Mouse (Mus musculus): ENCODE measurements around the gene U2af2. TPM values are rescaled to one million over a fixed set of nuclear protein-coding genes. Genes with fewer than 3 reads are reported as not detected.

Gene U2af2
- polyA plus RNA-seq, 1 experiment = 159 TPM

DNA sequence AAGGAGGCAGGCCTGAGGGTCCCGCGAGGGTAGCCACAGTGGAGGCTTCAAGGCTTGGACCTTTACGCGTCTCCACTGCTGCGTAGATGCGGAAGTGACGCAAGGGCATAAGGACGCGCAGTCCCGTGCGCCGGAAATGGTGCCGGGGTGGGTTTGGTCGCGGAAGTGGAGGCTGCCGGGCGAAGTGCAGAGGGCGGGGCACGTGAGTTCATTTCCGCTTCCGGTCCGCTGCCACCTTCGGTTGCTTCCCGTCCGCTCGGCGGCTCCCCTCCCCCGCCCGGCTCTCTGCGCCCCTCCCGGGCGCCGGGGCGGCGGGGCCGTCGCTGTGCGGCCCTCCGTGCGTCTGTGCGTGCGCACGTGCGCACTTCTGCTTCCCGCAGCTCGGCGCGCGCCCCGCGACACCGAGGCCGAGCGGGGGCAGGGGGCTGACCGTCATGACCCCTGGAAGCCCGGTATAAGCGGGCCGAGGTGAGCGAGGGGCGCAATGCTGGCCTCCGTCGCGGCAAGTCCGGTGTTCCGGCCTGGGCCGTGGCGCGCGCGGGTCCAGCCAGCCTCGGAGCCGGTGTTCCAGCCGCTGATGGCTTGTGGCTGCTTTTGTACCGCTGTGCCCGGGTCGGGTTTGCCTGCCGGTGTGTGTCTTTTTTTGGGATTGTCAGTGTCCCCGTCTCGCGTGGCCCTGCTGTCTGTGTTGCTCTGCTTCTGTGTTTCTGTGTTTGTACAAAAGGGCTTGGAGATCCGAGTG, 18.2 kb downstream of the U2af2 start, which contains the start of gene Epn1:
TSS of gene Epn1 (plus strand) at position 226 of the 742 bp plus-strand sequence.
- peak within 1 kb of the TSS; percentile 74 for H3ac ChIP-seq (ENCODE audit: control insufficient read depth, insufficient read length)
- TF ChIP-seq SRF (IDR thresholded peaks at IDR 0.05; ENCODE audit: control insufficient read depth, insufficient read length, low read depth) (no peak), USF1 (IDR thresholded peaks at IDR 0.05; ENCODE audit: low read depth) (peak; percentile 11), CEBPB (IDR thresholded peaks at IDR 0.05; ENCODE audit: insufficient read depth, poor library complexity, severe bottlenecking) (no peak), MAX (IDR thresholded peaks at IDR 0.05; ENCODE audit: low read depth) (no peak), E2F4 (IDR thresholded peaks at IDR 0.05; ENCODE audit: insufficient read depth) (no peak), MYOG (IDR thresholded peaks at IDR 0.05; ENCODE audit: control insufficient read depth in 1 of 3, insufficient read depth in 1 of 3, insufficient read length in 2 of 3, low read depth in 2 of 3) (no peak), MYOD1 (IDR thresholded peaks at IDR 0.05; ENCODE audit: control insufficient read depth in 1 of 3, insufficient read length in 2 of 3, low read depth in 2 of 3) (peak in 1 of 3 experiments; percentile 8), REST (IDR thresholded peaks at IDR 0.05; ENCODE audit: insufficient read depth, insufficient read length) (no peak), POLR2AphosphoS2 (IDR thresholded peaks at IDR 0.05; ENCODE audit: insufficient read length, low read depth) (peak; percentile 100), POLR2A (IDR thresholded peaks at IDR 0.05; ENCODE audit: insufficient read length, low read depth) (peak; percentile 68), TCF3 (IDR thresholded peaks at IDR 0.05; ENCODE audit: insufficient read length, low read depth) (no peak), TCF12 (IDR thresholded peaks at IDR 0.05; ENCODE audit: insufficient read depth, poor library complexity, severe bottlenecking) (no peak)
- H3K36me3 ChIP-seq (ENCODE audit: control insufficient read depth, insufficient read depth) = peaks cover 36% of the 10 kb centered on the region

DNA sequence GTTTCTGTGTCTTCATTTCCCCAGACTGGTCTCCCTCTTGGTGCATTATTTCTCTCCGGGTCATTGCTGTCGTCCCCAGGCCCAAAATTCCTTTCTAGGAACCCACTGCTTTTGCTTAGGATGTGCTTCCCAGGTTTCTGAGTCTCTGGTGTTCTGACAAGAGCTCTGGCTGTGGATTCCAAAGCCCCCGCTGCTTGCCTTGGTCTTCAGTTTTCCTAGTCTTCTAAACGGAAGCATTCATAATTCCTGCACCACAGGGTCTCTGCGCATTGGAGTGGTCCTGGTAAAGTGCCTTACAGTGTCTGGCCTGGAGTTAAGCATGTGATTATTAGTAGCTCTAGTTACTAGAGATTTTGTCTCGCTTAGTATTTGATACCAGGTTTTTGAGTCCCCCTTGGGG, 18.9 kb downstream of the U2af2 start:
- Histone ChIP-seq H3K27me3 (ENCODE audit: control insufficient read depth, insufficient read depth, insufficient read length) (no peaks in the 10 kb centered on the region), H3K4me2 (ENCODE audit: low read depth) (peak overlapping the region; percentile 77), H3K4me3 (peak overlapping the region; percentile 48), H3K36me3 (ENCODE audit: control insufficient read depth, insufficient read depth) (peaks cover 36% of the 10 kb centered on the region), H3K79me2 (ENCODE audit: control insufficient read depth, insufficient read depth) (peaks cover 59% of the 10 kb centered on the region), H3ac (ENCODE audit: control insufficient read depth, insufficient read length) (peak overlapping the region; percentile 74)
- TF ChIP-seq SRF (IDR thresholded peaks at IDR 0.05; ENCODE audit: control insufficient read depth, insufficient read length, low read depth) (no peak), REST (IDR thresholded peaks at IDR 0.05; ENCODE audit: insufficient read depth, insufficient read length) (no peak), TCF12 (IDR thresholded peaks at IDR 0.05; ENCODE audit: insufficient read depth, poor library complexity, severe bottlenecking) (no peak), TCF3 (IDR thresholded peaks at IDR 0.05; ENCODE audit: insufficient read length, low read depth) (no peak), POLR2AphosphoS2 (IDR thresholded peaks at IDR 0.05; ENCODE audit: insufficient read length, low read depth) (no peak), MAX (IDR thresholded peaks at IDR 0.05; ENCODE audit: low read depth) (no peak), USF1 (IDR thresholded peaks at IDR 0.05; ENCODE audit: low read depth) (no peak), MYOG (IDR thresholded peaks at IDR 0.05; ENCODE audit: control insufficient read depth in 1 of 3, insufficient read depth in 1 of 3, insufficient read length in 2 of 3, low read depth in 2 of 3) (no peak), MYOD1 (IDR thresholded peaks at IDR 0.05; ENCODE audit: control insufficient read depth in 1 of 3, insufficient read length in 2 of 3, low read depth in 2 of 3) (no peak), POLR2A (IDR thresholded peaks at IDR 0.05; ENCODE audit: insufficient read length, low read depth) (no peak), CEBPB (IDR thresholded peaks at IDR 0.05; ENCODE audit: insufficient read depth, poor library complexity, severe bottlenecking) (no peak), E2F4 (IDR thresholded peaks at IDR 0.05; ENCODE audit: insufficient read depth) (no peak)

More for the DNA sequence above, 18.2 kb downstream of the U2af2 start, which contains the start of gene Epn1:
- peaks cover 53% of the 10 kb centered on the region for H3K79me2 ChIP-seq (ENCODE audit: control insufficient read depth, insufficient read depth)
- H3K4me2 ChIP-seq (ENCODE audit: low read depth) = peak within 1 kb of the TSS; percentile 77
- peak within 1 kb of the TSS; percentile 48 for H3K4me3 ChIP-seq
- H3K27me3 ChIP-seq (ENCODE audit: control insufficient read depth, insufficient read depth, insufficient read length) = no peaks in the 10 kb centered on the region

DNA sequence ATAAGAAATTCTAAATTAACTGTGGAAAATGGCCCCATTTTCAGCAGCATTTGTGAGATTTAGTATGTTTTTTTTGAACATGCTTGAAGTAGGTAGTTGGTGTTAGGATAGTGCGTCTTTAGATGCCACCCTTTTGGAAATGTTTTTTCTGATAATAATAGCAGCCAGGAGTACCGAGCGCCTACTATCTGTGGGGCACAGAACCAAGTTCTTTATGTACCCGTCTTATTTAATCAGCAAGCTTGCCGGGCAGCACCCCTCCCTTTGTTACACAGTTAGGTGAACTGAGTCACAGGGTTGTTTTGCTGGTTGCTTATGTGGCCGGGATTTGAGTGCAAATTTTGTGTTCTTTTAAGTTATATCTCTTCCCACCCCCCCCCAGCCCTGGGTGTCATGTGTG, 19.3 kb downstream of the U2af2 start:
- H3K4me3 ChIP-seq = peak overlapping the region; percentile 48
- peak overlapping the region; percentile 74 for H3ac ChIP-seq (ENCODE audit: control insufficient read depth, insufficient read length)
- no peaks in the 10 kb centered on the region for H3K27me3 ChIP-seq (ENCODE audit: control insufficient read depth, insufficient read depth, insufficient read length)
- H3K79me2 ChIP-seq (ENCODE audit: control insufficient read depth, insufficient read depth) = peaks cover 61% of the 10 kb centered on the region
- H3K36me3 ChIP-seq (ENCODE audit: control insufficient read depth, insufficient read depth) = peaks cover 34% of the 10 kb centered on the region
- TF ChIP-seq CEBPB (IDR thresholded peaks at IDR 0.05; ENCODE audit: insufficient read depth, poor library complexity, severe bottlenecking) = no peak
- no peak for TF ChIP-seq MYOD1 (IDR thresholded peaks at IDR 0.05; ENCODE audit: control insufficient read depth in 1 of 3, insufficient read length in 2 of 3, low read depth in 2 of 3)
- no peak for TF ChIP-seq TCF12 (IDR thresholded peaks at IDR 0.05; ENCODE audit: insufficient read depth, poor library complexity, severe bottlenecking)
- no peak for TF ChIP-seq TCF3 (IDR thresholded peaks at IDR 0.05; ENCODE audit: insufficient read length, low read depth)
- no peak for TF ChIP-seq REST (IDR thresholded peaks at IDR 0.05; ENCODE audit: insufficient read depth, insufficient read length)
- TF ChIP-seq MAX (IDR thresholded peaks at IDR 0.05; ENCODE audit: low read depth) = no peak
- TF ChIP-seq POLR2AphosphoS2 (IDR thresholded peaks at IDR 0.05; ENCODE audit: insufficient read length, low read depth) = no peak
- no peak for TF ChIP-seq E2F4 (IDR thresholded peaks at IDR 0.05; ENCODE audit: insufficient read depth)
- no peak for TF ChIP-seq POLR2A (IDR thresholded peaks at IDR 0.05; ENCODE audit: insufficient read length, low read depth)
- no peak for TF ChIP-seq MYOG (IDR thresholded peaks at IDR 0.05; ENCODE audit: control insufficient read depth in 1 of 3, insufficient read depth in 1 of 3, insufficient read length in 2 of 3, low read depth in 2 of 3)
- no peak for TF ChIP-seq SRF (IDR thresholded peaks at IDR 0.05; ENCODE audit: control insufficient read depth, insufficient read length, low read depth)
- TF ChIP-seq USF1 (IDR thresholded peaks at IDR 0.05; ENCODE audit: low read depth) = no peak
- peak overlapping the region; percentile 77 for H3K4me2 ChIP-seq (ENCODE audit: low read depth)

DNA sequence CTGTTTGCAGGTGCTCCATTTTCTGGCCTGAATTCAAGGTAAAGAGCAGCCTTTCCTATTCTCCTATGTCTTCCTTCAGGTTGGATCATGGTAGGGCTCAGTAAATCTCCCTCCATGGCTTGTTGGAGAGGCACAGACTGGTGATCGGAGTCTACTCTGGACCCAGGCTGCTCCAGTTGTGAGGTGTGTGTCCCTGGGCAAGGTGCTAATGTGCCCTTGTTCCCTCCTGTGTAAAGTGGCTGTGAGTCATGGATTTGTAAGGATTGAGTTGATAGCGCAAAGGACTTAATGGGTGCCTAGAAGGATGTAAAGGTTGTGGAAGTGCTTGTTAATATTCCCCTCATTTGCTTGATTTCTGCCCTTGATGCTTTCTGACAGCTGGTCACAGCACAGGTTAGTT, 20.0 kb downstream of the U2af2 start:
- Histone ChIP-seq H3K4me3 (peak overlapping the region; percentile 48), H3ac (ENCODE audit: control insufficient read depth, insufficient read length) (no peak overlapping the region), H3K36me3 (ENCODE audit: control insufficient read depth, insufficient read depth) (peaks cover 27% of the 10 kb centered on the region)

More for the DNA sequence above, 20.0 kb downstream of the U2af2 start:
- H3K4me2 ChIP-seq (ENCODE audit: low read depth) = peak overlapping the region; percentile 77
- no peak for TF ChIP-seq USF1 (IDR thresholded peaks at IDR 0.05; ENCODE audit: low read depth)
- TF ChIP-seq CEBPB (IDR thresholded peaks at IDR 0.05; ENCODE audit: insufficient read depth, poor library complexity, severe bottlenecking) = no peak
- no peak for TF ChIP-seq MYOG (IDR thresholded peaks at IDR 0.05; ENCODE audit: control insufficient read depth in 1 of 3, insufficient read depth in 1 of 3, insufficient read length in 2 of 3, low read depth in 2 of 3)
- TF ChIP-seq POLR2A (IDR thresholded peaks at IDR 0.05; ENCODE audit: insufficient read length, low read depth) = no peak
- TF ChIP-seq MYOD1 (IDR thresholded peaks at IDR 0.05; ENCODE audit: control insufficient read depth in 1 of 3, insufficient read length in 2 of 3, low read depth in 2 of 3) = no peak
- TF ChIP-seq E2F4 (IDR thresholded peaks at IDR 0.05; ENCODE audit: insufficient read depth) = no peak
- TF ChIP-seq TCF3 (IDR thresholded peaks at IDR 0.05; ENCODE audit: insufficient read length, low read depth) = no peak
- TF ChIP-seq SRF (IDR thresholded peaks at IDR 0.05; ENCODE audit: control insufficient read depth, insufficient read length, low read depth) = no peak
- TF ChIP-seq TCF12 (IDR thresholded peaks at IDR 0.05; ENCODE audit: insufficient read depth, poor library complexity, severe bottlenecking) = no peak
- no peak for TF ChIP-seq REST (IDR thresholded peaks at IDR 0.05; ENCODE audit: insufficient read depth, insufficient read length)
- no peak for TF ChIP-seq MAX (IDR thresholded peaks at IDR 0.05; ENCODE audit: low read depth)
- TF ChIP-seq POLR2AphosphoS2 (IDR thresholded peaks at IDR 0.05; ENCODE audit: insufficient read length, low read depth) = no peak
- H3K27me3 ChIP-seq (ENCODE audit: control insufficient read depth, insufficient read depth, insufficient read length) = no peaks in the 10 kb centered on the region
- peaks cover 62% of the 10 kb centered on the region for H3K79me2 ChIP-seq (ENCODE audit: control insufficient read depth, insufficient read depth)
